Mouse (Mus musculus) embryonic fibroblast, embryonic 13.5 days (primary cell): ENCODE data around the gene Schip1. TPM values are rescaled to one million over a fixed set of nuclear protein-coding genes. Genes with fewer than 3 reads are reported as not detected.

ENCODE experiments used
- H3K27ac ChIP-seq: 2 replicates; pipeline ENCODE4 v1.5.1; 2012; ENCODE audit warnings: low read length, control low read depth, inconsistent platforms; ENCODE audit not compliant: insufficient read depth
- H3K4me1 ChIP-seq: 2 replicates; pipeline ENCODE4 v1.6.1; 2011; ENCODE audit warnings: low read length; ENCODE audit not compliant: control insufficient read depth, insufficient read depth
- H3K4me3 ChIP-seq: 2 replicates; pipeline ENCODE4 v1.5.1; 2011; ENCODE audit warnings: mild to moderate bottlenecking, control low read depth, low read length; ENCODE audit not compliant: insufficient read depth
- CTCF ChIP-seq: IDR thresholded peaks from 2 replicates; pipeline ENCODE4 v1.5.1; 2011; ENCODE audit warnings: mild to moderate bottlenecking, control low read depth, low read length, moderate library complexity, borderline replicate concordance; ENCODE audit not compliant: insufficient read depth
- POLR2A ChIP-seq: IDR thresholded peaks from 2 replicates; pipeline ENCODE4 v1.6.1; 2011; ENCODE audit warnings: low read depth, mild to moderate bottlenecking, control low read depth, low read length, moderate library complexity
- polyA plus RNA-seq: library from polyadenylated mRNA; stranded (reverse); fragments of >200 nt; gene quantifications from 2 replicates; pipeline ENCODE4 v1.2.4, GENCODE M21; 2011; ENCODE audit warnings: low read depth; ENCODE audit not compliant: missing spikeins, insufficient read length

Gene Schip1
- polyA plus RNA-seq, 1 experiment = 47.5 TPM

DNA sequence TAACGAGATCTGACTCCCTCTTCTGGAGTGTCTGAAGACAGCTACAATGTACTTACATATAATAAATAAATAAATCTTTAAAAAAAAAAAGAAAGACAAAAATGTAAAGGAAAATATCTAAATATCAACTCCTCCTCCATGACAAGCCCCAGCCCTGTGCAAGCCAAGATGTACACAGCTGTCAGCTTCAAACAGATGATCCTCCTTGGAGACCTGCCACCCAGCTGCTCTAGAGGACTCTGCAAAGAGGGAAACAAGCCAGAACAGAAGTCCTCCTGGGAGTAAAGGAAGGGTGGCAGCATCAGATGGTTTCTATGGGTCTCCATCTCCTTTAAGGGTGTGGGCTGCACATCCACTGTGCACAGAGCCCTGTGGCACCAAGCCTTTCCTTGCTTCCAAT lies 308.3 kb downstream of the Schip1 start:
- Histone ChIP-seq H3K4me3 (no peak overlapping the region), H3K4me1 (no peaks in the 10 kb centered on the region), H3K27ac (no peak overlapping the region)
- TF ChIP-seq CTCF = no peak
- TF ChIP-seq POLR2A = no peak

DNA sequence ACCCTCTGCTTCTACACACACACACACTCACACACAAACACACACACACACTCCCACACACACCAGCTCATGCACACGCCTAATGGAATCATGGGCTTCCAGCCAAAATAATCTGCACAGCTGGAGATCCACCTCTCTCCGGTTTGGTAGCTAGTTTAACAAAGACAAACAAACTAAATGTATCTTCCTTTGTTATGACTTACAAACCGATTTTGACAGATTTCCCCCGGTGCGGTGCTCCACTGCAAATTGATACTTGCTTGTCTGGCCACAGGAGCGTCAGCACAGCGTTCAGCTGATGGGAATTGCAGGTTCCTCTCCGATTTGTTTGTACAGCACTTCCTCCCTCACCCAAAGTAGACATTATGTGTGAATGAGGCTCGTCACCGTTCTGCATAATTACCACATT lies 310.5 kb downstream of the Schip1 start:
- TF ChIP-seq CTCF (no peak), POLR2A (no peak)
- H3K27ac ChIP-seq = no peak overlapping the region
- H3K4me3 ChIP-seq = no peak overlapping the region
- no peaks in the 10 kb centered on the region for H3K4me1 ChIP-seq

DNA sequence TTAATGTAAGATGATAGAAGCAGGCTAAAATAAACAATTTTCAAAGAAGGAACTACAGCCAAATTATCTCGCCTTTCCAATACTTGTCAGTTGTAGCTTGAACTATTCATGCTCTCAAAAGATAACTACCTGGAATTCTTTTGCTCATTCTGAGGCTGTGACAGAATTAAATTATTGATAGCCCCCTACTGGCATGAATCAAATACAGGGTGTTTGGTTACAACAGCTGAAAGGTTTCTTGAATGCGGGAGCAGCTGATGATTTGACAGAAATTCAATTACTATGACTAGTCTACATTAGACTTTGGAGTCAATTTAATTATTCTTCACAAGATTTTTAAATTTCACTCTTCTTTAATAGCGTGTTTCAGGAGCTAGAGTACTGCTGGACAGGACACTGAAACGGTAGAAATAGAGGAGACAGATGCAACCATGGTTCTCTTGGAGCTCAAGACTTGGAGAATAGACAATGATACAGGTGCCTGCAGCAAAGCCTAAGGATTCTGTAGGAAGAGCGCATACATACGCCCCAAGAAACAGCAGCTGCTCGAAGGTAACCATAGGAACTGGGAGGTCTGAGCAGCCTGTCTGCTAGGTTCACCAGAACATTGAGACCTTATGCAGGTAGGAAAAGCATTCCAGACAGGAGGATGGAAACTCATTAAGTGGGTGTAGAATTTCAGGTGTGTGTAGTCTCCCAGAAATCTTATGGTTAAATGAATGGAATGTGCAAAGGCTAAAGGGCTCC lies 313.0 kb downstream of the Schip1 start:
- Histone ChIP-seq H3K4me3 (no peak overlapping the region), H3K27ac (no peak overlapping the region), H3K4me1 (no peaks in the 10 kb centered on the region)
- TF ChIP-seq POLR2A = no peak
- no peak for TF ChIP-seq CTCF

DNA sequence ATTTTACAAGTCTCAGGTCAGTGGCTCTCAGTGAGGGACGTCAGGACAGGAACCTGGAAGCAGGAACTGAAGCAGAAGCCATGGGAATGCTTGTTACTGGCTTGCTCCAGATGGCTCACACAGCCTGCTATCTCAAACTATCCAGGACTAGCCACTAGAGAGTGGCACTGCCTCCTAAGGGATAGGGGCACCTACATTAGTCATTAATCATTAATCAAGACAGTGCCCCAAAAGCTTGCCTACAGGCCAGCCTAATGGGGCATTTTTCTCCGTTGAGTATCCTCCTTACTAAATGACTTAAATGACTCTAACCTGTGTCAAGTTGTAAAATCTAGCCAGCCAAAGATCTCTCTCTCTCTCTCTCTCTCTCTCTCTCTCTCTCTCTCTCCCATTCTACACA lies 314.2 kb downstream of the Schip1 start:
- TF ChIP-seq CTCF (no peak), POLR2A (no peak)

DNA sequence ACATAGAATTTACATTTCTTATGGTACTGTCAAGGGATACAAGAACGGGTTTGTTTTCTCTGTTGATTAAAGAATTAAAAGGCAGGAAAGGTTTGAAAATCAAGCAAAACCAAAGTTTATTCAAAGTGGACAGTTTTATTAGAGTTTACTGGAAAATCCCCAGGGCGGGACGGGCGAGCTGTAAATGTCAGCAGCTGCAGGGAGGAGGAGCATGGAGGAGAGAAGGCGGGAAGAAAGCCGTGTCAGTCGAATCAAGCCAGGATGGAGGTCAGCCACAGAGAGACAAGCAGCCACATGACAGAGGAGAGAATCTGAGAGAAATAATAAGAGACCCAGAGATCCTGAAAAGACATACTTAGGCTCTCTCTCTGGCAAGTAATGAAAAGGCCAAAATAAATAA lies 314.6 kb downstream of the Schip1 start:
- Histone ChIP-seq H3K4me3 (no peak overlapping the region), H3K4me1 (no peaks in the 10 kb centered on the region), H3K27ac (no peak overlapping the region)
- TF ChIP-seq CTCF (no peak), POLR2A (no peak)

More for the DNA sequence above, 314.2 kb downstream of the Schip1 start:
- Histone ChIP-seq H3K27ac (no peak overlapping the region), H3K4me3 (no peak overlapping the region), H3K4me1 (no peaks in the 10 kb centered on the region)

DNA sequence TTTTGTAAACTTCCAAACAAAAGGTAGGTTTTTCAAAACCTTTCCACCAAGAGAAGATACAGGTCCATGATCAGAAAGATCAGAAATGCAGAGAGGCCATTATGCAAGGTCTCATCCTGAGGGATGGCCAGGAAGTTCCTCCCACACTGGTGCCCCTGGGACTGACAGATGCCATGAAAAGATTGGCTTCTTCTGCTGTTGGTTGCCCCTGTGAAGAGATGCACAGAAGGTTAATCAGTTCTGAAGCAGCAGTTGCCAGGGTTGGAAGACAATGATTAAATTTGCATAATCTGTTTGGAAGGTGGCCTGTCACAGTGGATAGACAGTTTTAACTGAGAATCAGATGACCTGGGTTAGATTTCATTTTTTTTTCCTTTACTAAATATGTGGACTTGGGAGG lies 319.1 kb downstream of the Schip1 start:
- Histone ChIP-seq H3K4me1 (no peaks in the 10 kb centered on the region), H3K27ac (no peak overlapping the region), H3K4me3 (no peak overlapping the region)
- TF ChIP-seq POLR2A (no peak), CTCF (no peak)

DNA sequence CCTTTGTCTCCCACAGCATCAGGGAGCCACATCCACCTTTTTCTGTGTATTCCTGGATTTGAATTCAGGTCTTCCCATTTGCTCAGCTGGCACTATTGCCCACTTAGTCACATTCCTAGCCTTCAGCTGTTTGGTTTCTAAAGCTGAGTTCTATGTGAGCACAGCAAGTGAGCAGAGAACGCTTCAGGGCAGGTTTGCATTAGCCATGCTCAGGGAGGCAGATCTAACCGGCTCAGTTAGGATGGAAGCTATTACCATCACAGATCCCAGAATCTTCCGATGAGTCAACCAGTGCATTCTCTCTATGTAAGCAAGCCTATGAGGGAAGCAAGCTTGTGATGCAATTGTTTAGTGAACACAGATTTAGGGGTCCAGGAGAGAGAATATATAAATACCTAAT lies 320.9 kb downstream of the Schip1 start:
- TF ChIP-seq POLR2A (no peak), CTCF (no peak)
- H3K4me1 ChIP-seq = no peaks in the 10 kb centered on the region
- H3K4me3 ChIP-seq = no peak overlapping the region
- H3K27ac ChIP-seq = no peak overlapping the region

DNA sequence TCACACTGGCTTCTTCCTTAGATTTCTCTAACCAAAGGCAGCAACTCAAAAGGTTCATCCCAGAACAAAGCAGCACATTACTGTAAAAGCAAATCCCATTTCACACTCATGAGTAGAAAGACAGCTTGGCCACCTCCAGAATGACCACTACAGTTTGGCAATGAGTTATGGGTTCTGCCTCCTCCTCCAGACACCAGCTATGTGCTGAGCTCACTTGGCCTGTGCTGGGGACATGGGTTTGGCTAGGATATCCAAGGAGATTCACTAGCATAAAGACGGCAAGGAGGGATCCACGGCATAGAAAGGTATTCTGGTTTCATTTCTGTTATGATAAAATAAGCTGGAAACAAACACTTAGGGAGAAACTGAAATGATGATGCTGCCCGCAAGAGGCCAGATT lies 323.4 kb downstream of the Schip1 start:
- TF ChIP-seq POLR2A (no peak), CTCF (no peak)
- H3K4me3 ChIP-seq = no peak overlapping the region
- H3K4me1 ChIP-seq = no peaks in the 10 kb centered on the region
- H3K27ac ChIP-seq = no peak overlapping the region

DNA sequence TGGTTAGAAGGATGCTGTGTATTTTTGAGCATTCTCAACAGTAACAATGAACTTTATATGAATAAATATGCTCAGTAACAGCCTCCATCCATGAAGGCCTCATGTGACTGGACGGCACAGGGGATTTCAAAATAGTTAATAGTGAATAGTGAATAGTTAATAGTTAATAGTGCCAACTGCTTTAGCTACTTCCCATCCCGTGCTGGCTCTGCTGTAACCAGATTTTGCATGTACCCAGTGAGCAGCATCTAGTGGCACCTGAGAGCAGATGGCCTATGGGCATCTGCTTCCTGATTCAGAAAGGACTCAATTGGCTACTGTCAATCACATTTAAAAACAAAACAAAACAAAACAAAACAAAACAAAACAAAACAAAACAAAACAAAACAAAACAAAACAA lies 329.0 kb downstream of the Schip1 start:
- no peaks in the 10 kb centered on the region for H3K4me1 ChIP-seq

DNA sequence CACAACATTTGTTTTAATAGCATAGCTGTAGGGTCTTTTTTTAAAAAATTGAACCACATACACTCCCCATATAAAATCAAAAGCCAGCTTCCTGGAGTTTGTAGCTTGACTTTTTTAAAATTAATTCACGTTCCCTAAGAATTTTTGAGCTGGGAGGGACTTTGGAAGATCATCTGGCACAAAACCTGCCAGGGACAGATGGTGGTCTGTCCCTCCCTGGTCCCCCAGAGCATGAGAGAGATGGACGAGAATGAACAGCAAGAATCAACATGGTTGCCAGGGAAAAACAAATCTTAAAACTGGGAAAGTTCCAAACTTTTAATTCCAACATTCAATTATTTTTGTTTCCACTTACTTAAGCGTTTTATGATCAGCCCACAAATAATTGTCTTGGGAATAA lies 334.1 kb downstream of the Schip1 start:
- Histone ChIP-seq H3K4me3 (no peak overlapping the region), H3K27ac (no peak overlapping the region), H3K4me1 (no peaks in the 10 kb centered on the region)
- TF ChIP-seq POLR2A = no peak
- TF ChIP-seq CTCF = no peak

More for the DNA sequence above, 329.0 kb downstream of the Schip1 start:
- TF ChIP-seq CTCF = no peak
- TF ChIP-seq POLR2A = no peak
- Histone ChIP-seq H3K4me3 (no peak overlapping the region), H3K27ac (no peak overlapping the region)
